Mouse (Mus musculus) heart, embryonic 11.5 days (tissue): ENCODE measurements at regions not wholly inside any gene's neighbourhood (a gene's known extent, or its start where the extent isn't known, plus 50 kb on each side); places are given as distances from the start of the nearest gene placed in this dataset.

ENCODE experiments used
- ATAC-seq: fragments of 200-750 bp; cut with Nextera tagmentation; replicated peaks from 2 replicates; pipeline ENCODE4 v1.8.0; 2017; ENCODE audit warnings: moderate library complexity; ENCODE audit not compliant: insufficient number of reproducible peaks, low FRiP score, low TSS enrichment
- H3K27ac ChIP-seq: fragments of 300-500 bp; sonication (generic); 2 replicates; pipeline ENCODE4 v1.5.1; 2014; ENCODE audit warnings: mild to moderate bottlenecking, low read depth, low read length
- H3K27me3 ChIP-seq: fragments of 300-500 bp; sonication (generic); 2 replicates; pipeline ENCODE4 v1.6.1; 2014; ENCODE audit warnings: mild to moderate bottlenecking, low read length, mixed read lengths; ENCODE audit not compliant: control insufficient read depth, insufficient read depth
- H3K36me3 ChIP-seq: fragments of 300-500 bp; sonication (generic); 2 replicates; pipeline ENCODE4 v1.6.1; 2014; ENCODE audit warnings: mild to moderate bottlenecking, low read length, moderate library complexity, mixed read lengths; ENCODE audit not compliant: control insufficient read depth, insufficient read depth
- H3K4me1 ChIP-seq: fragments of 300-500 bp; sonication (generic); 2 replicates; pipeline ENCODE4 v1.6.1; 2014; ENCODE audit warnings: low read length; ENCODE audit not compliant: control insufficient read depth, insufficient read depth
- H3K4me2 ChIP-seq: fragments of 300-500 bp; sonication (generic); 2 replicates; pipeline ENCODE4 v1.6.1; 2014; ENCODE audit warnings: mild to moderate bottlenecking, moderate library complexity
- H3K4me3 ChIP-seq: fragments of 300-500 bp; sonication (generic); 2 replicates; pipeline ENCODE4 v1.5.1; 2014; ENCODE audit warnings: low read depth, low read length
- H3K9ac ChIP-seq: fragments of 300-500 bp; sonication (generic); 2 replicates; pipeline ENCODE4 v1.6.1; 2014; ENCODE audit warnings: mild to moderate bottlenecking, low read depth, low read length, moderate library complexity
- H3K9me3 ChIP-seq: fragments of 300-500 bp; sonication (generic); replicated peaks from 2 replicates; pipeline ENCODE4 v1.6.1; 2016; ENCODE audit warnings: low read length; ENCODE audit not compliant: control insufficient read depth
- WGBS: fragments of 180-500 bp; shearing (Covaris S2); extraction: QIAGEN DNeasy Blood & Tissue Kit; methylation state at CpG from one replicate; pipeline ENCODE4 v1.1.7; 2014; ENCODE audit not compliant: insufficient replicate concordance; 5-methylcytosine and 5-hydroxymethylcytosine counted together

DNA sequence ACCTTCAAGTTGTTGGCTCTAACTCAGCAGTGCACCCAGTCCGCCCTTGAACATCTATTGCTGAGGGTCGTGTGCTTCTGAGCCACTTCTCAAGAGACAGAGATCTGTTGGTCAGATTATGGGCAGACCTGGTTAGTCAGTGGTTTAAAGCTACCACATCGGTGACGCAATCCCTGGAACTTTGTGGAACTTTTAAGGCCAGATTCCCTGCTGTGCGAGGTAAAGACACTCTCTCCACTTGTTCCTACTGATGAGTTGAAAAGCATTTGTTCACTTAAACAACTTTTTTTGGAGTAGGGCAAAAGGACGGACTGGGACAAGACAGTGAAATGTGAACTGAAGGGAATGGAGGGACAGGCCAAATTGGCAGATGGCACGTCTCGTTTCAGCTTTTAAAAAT lies 61.9 kb upstream of the Dab2 start:
- ATAC-seq, result no peak
- H3K27ac ChIP-seq, result no peak overlapping the region

DNA sequence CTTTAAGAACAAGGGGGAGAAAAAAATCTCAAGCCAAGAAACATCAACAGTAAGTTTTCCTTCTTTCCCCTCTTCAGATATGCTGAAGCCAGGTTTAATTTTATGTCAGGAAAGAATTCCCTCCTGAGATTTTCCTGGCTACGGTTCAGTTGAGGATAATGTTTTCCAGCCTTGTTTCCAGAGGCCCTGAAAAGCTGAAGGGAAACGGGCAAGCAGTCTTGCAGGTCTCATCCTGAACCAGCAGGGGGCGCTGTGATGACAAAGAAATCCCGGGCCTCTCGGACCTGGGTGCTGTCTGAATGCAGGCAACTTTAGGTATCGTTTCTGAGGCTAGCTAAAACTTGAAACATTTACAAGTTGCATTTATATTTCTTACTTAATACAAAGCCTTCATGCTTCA lies 61.5 kb upstream of the Dab2 start:
- Histone ChIP-seq H3K27ac (no peak overlapping the region), H3K9ac (no peak overlapping the region), H3K4me2 (no peak overlapping the region), H3K4me1 (no peaks in the 10 kb centered on the region), H3K4me3 (no peak overlapping the region), H3K36me3 (no peaks in the 10 kb centered on the region), H3K27me3 (no peaks in the 10 kb centered on the region), H3K9me3 (no peaks in the 10 kb centered on the region)
- no peak for ATAC-seq
- WGBS, result 6% methylated on average over 6 of the region's 6 CpGs

More for the DNA sequence above, 61.9 kb upstream of the Dab2 start:
- no peaks in the 10 kb centered on the region for H3K36me3 ChIP-seq
- H3K4me3 ChIP-seq, result no peak overlapping the region
- no peaks in the 10 kb centered on the region for H3K4me1 ChIP-seq
- no peak overlapping the region for H3K9ac ChIP-seq
- H3K9me3 ChIP-seq, result no peaks in the 10 kb centered on the region
- H3K4me2 ChIP-seq, result no peak overlapping the region
- 61% methylated on average over 8 of the region's 8 CpGs for WGBS
- no peaks in the 10 kb centered on the region for H3K27me3 ChIP-seq

DNA sequence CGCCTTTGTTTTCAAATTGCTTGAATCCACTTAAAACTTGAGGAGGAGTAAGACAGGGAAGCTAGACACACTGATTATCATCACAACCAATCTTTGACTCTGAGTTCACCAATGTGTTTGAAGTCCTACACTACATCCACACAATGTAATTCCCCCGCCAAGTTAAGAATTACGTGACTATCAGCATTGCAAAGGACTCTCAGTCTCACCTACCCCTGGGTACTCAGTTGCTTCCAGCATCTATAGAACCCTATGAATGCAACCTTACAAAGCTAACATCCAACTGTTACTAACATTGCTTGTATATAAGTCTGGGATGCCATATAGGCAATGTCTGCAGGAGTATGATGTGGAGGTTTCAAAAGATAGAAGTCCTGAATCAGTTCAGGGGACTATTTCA lies 60.8 kb upstream of the Dab2 start:
- Histone ChIP-seq H3K27ac (no peak overlapping the region), H3K4me1 (no peaks in the 10 kb centered on the region), H3K9ac (no peak overlapping the region), H3K9me3 (no peaks in the 10 kb centered on the region), H3K36me3 (no peaks in the 10 kb centered on the region), H3K4me2 (no peak overlapping the region), H3K27me3 (no peaks in the 10 kb centered on the region), H3K4me3 (no peak overlapping the region)
- no peak for ATAC-seq
- 90% methylated on average over 3 of the region's 3 CpGs for WGBS

- Histone ChIP-seq H3K27me3 (no peaks in the 10 kb centered on the region), H3K9me3 (no peaks in the 10 kb centered on the region), H3K9ac (no peak overlapping the region), H3K4me1 (no peaks in the 10 kb centered on the region; the same call in 1 of the 2 replicates), H3K27ac (no peak overlapping the region), H3K4me2 (no peak overlapping the region), H3K36me3 (no peaks in the 10 kb centered on the region), H3K4me3 (no peak overlapping the region)
- no peak for ATAC-seq
- 61% methylated on average over 4 of the region's 4 CpGs for WGBS
Observed at GRCm38 (mm10) chr15:6242132-6242531, 57.5 kb upstream of the Dab2 start.

- H3K9ac ChIP-seq, result no peak overlapping the region
- no peaks in the 10 kb centered on the region; the same call in 1 of the 2 replicates for H3K4me1 ChIP-seq
- H3K36me3 ChIP-seq, result no peaks in the 10 kb centered on the region
- WGBS, result 19% methylated on average over 7 of the region's 7 CpGs
- no peak for ATAC-seq
- no peak overlapping the region for H3K4me3 ChIP-seq
- H3K4me2 ChIP-seq, result no peak overlapping the region
- H3K27me3 ChIP-seq, result no peaks in the 10 kb centered on the region
- no peak overlapping the region for H3K27ac ChIP-seq
- no peaks in the 10 kb centered on the region for H3K9me3 ChIP-seq
Observed at GRCm38 (mm10) chr15:6244401-6244800, 55.2 kb upstream of the Dab2 start.

DNA sequence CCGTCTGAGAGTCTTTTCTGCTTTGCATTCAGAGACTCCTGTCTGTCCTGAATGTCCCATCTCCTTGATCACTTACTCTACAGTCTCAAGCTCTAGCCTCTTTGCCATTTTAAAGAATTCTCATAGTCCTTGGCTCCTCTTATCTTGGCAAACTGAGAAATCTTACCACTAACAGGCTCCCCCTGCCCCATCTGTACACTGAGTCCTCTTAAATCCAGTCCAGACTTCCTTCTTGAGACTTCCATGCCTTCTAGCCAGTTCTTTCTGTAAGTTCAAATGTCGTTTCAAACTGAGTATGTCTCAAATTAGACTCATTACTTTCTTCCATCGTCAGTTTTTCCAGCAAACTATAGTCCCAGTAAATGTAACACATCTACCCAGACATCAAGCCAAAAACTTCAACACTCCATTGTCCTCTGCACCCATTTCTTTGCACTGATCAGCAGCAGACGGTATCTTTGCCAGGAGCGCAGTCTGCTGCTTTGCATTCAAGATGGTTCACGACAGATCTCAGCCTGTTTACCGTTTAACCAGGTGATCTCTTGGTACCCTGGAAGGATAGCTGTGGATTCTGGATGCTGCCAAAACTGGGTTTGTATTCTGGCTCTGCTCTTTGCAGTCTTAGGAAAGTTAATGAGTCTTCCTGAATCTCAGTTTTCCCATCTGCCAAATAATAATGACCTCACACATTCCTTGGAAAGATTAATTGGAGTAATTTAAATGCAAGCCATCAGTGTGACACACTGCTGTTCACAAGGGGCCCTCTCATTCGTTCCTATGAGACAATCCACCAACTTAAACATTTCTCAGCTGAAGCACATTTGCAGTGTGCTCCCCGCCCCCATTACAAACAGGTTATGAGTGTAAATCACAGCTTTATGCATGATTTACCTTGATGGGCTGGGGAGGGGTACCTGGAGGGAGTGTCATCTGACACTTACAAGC lies 53.4 kb upstream of the Dab2 start:
- no peak for ATAC-seq
- Histone ChIP-seq H3K27ac (no peak overlapping the region), H3K4me1 (no peaks in the 10 kb centered on the region; the same call in 1 of the 2 replicates), H3K4me2 (no peak overlapping the region), H3K4me3 (no peak overlapping the region), H3K27me3 (no peaks in the 10 kb centered on the region), H3K9ac (no peak overlapping the region), H3K9me3 (no peaks in the 10 kb centered on the region), H3K36me3 (no peaks in the 10 kb centered on the region)
- WGBS, result 69% methylated on average over 9 of the region's 9 CpGs

DNA sequence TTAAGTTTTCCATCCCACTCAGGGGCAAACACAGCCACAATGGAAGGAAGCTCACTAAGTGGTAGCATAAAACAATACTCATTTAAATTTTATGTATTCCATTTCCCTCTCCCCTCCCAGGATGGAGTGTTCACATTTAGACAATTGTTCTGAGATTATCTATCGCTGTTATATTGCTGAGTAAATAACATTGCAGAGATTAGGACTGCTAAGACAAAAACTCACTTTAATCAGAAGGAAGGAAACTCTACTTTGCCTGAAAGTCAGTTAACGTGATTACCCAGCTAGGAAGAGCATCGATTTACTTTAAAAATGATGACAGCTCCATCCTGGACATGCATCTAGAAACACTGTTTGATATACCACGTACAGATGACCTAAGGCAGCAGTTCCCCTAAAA lies 51.1 kb upstream of the Dab2 start:
- Histone ChIP-seq H3K4me2 (no peak overlapping the region), H3K9me3 (no peaks in the 10 kb centered on the region), H3K4me3 (no peak overlapping the region), H3K27me3 (no peaks in the 10 kb centered on the region), H3K9ac (no peak overlapping the region), H3K36me3 (no peaks in the 10 kb centered on the region), H3K27ac (no peak overlapping the region), H3K4me1 (no peaks in the 10 kb centered on the region; the same call in 1 of the 2 replicates)
- no peak for ATAC-seq
- 65% methylated on average over 4 of the region's 4 CpGs for WGBS
